Mouse (Mus musculus) heart, postnatal 0 days (tissue): ENCODE measurements around the gene Ubqln4. TPM values are rescaled to one million over a fixed set of nuclear protein-coding genes. Genes with fewer than 3 reads are reported as not detected.

ENCODE experiments used
- ATAC-seq: fragments of 200-750 bp; cut with Nextera tagmentation; 2 replicates; pipeline ENCODE4 v1.8.0; 2017; ENCODE audit warnings: low read depth, moderate number of reproducible peaks, moderate library complexity; ENCODE audit not compliant: insufficient read depth
- DNase-seq: peaks from one replicate; pipeline ENCODE4 v3.0.0-alpha.2; 2016; ENCODE audit warnings: low spot score
- H3K27ac ChIP-seq: fragments of 300-500 bp; sonication (generic); 2 replicates; pipeline ENCODE4 v1.5.1; 2014; ENCODE audit warnings: low read depth, mild to moderate bottlenecking
- H3K27me3 ChIP-seq: fragments of 300-500 bp; sonication (generic); 2 replicates; pipeline ENCODE4 v1.6.1; 2014; ENCODE audit warnings: low read length, mixed read lengths; ENCODE audit not compliant: control insufficient read depth, insufficient read depth
- H3K36me3 ChIP-seq: fragments of 300-500 bp; sonication (generic); replicated peaks from 2 replicates; pipeline ENCODE4 v1.6.1; 2014; ENCODE audit warnings: low read length, mixed read lengths; ENCODE audit not compliant: control insufficient read depth, insufficient read depth
- H3K4me1 ChIP-seq: fragments of 300-500 bp; sonication (generic); 2 replicates; pipeline ENCODE4 v1.6.1; 2014; ENCODE audit warnings: antibody characterized with exemption; ENCODE audit not compliant: control insufficient read depth, insufficient read depth
- H3K4me2 ChIP-seq: fragments of 300-500 bp; sonication (generic); 2 replicates; pipeline ENCODE4 v1.6.1; 2014; ENCODE audit warnings: low read depth, mild to moderate bottlenecking, low read length, moderate library complexity
- H3K4me3 ChIP-seq: fragments of 300-500 bp; sonication (generic); 2 replicates; pipeline ENCODE4 v1.5.1; 2014; ENCODE audit warnings: low read depth, low read length
- H3K9ac ChIP-seq: fragments of 300-500 bp; sonication (generic); replicated peaks from 2 replicates; pipeline ENCODE4 v1.6.1; 2014; ENCODE audit warnings: low read depth, low read length, mixed read lengths
- H3K9me3 ChIP-seq: fragments of 300-500 bp; sonication (generic); replicated peaks from 2 replicates; pipeline ENCODE4 v1.6.1; 2016; ENCODE audit warnings: low read length; ENCODE audit not compliant: control insufficient read depth
- CTCF ChIP-seq: IDR thresholded peaks from 2 replicates; pipeline ENCODE4 v1.5.1; 2016; ENCODE audit warnings: antibody characterized with exemption, control low read depth, low read depth
- EP300 ChIP-seq: IDR thresholded peaks from 2 replicates; pipeline ENCODE4 v1.6.1; 2016; ENCODE audit warnings: antibody characterized with exemption, low read depth
- WGBS: fragments of 180-500 bp; shearing (Covaris S2); extraction: QIAGEN DNeasy Blood & Tissue Kit; methylation state at CpG from one replicate; pipeline ENCODE4 v1.1.7; 2014; 5-methylcytosine and 5-hydroxymethylcytosine counted together
- polyA plus RNA-seq: library from polyadenylated mRNA; unstranded; fragments of >200 nt; fragmentation: Nextera tagmentation; extraction: Ambion mirVana; gene quantifications from 2 replicates; pipeline ENCODE4 v1.2.1, GENCODE M21; 2015
- total RNA-seq: library from RNA; depleted of rRNA; stranded (reverse); fragments of >200 nt; gene quantifications from 2 replicates; pipeline ENCODE4 v1.2.3, GENCODE M21; 2014; ENCODE audit warnings: low replicate concordance

The Ubqln4 gene
- total and polyA plus RNA-seq, 2 experiments from 2014 or later: 18.3 to 82.4 TPM

- Histone ChIP-seq H3K4me1 (peaks cover 20% of the 10 kb centered on the region), H3K4me2 (no peak overlapping the region), H3K9ac (no peak overlapping the region), H3K9me3 (no peaks in the 10 kb centered on the region), H3K36me3 (peaks cover 45% of the 10 kb centered on the region), H3K27me3 (no peaks in the 10 kb centered on the region), H3K27ac (no peak overlapping the region), H3K4me3 (no peak overlapping the region)
- no peak for DNase-seq
- WGBS: 86% methylated on average over 5 of the region's 5 CpGs
- ATAC-seq: no peak
- TF ChIP-seq EP300: no peak
- TF ChIP-seq CTCF: no peak
These were observed 1.6 kb downstream of the Ubqln4 start for GRCm38 (mm10) chr3:88555069-88555605.

GRCm38 (mm10) chr3:88555731-88556130 is 2.2 kb downstream of the Ubqln4 start:
- ATAC-seq: no peak
- Histone ChIP-seq H3K27me3 (no peaks in the 10 kb centered on the region), H3K4me3 (no peak overlapping the region), H3K36me3 (peaks cover 51% of the 10 kb centered on the region), H3K9ac (no peak overlapping the region), H3K4me2 (no peak overlapping the region), H3K4me1 (peaks cover 20% of the 10 kb centered on the region), H3K9me3 (no peaks in the 10 kb centered on the region), H3K27ac (no peak overlapping the region)
- DNase-seq: no peak
- WGBS: 98% methylated on average over 6 of the region's 6 CpGs
- TF ChIP-seq EP300 (no peak), CTCF (no peak)

- H3K36me3 ChIP-seq: peaks cover 57% of the 10 kb centered on the region
- 92% methylated on average over 8 of the region's 8 CpGs for WGBS
- H3K4me3 ChIP-seq: no peak overlapping the region
- ATAC-seq (no peak), DNase-seq (no peak)
- no peaks in the 10 kb centered on the region for H3K9me3 ChIP-seq
- H3K27me3 ChIP-seq: no peaks in the 10 kb centered on the region
- no peak overlapping the region for H3K9ac ChIP-seq
- H3K27ac ChIP-seq: no peak overlapping the region
- no peak overlapping the region for H3K4me2 ChIP-seq
- TF ChIP-seq CTCF (no peak), EP300 (no peak)
- peaks cover 15% of the 10 kb centered on the region for H3K4me1 ChIP-seq
These were observed 3.1 kb downstream of the Ubqln4 start for GRCm38 (mm10) chr3:88556616-88557015.

- WGBS: 95% methylated on average over 9 of the region's 9 CpGs
- ATAC-seq: no peak
- no peak for TF ChIP-seq CTCF
- Histone ChIP-seq H3K4me3 (no peak overlapping the region), H3K36me3 (peaks cover 86% of the 10 kb centered on the region), H3K4me2 (no peak overlapping the region), H3K4me1 (peaks cover 5% of the 10 kb centered on the region), H3K9me3 (no peaks in the 10 kb centered on the region), H3K27ac (no peak overlapping the region), H3K27me3 (no peaks in the 10 kb centered on the region), H3K9ac (no peak overlapping the region)
- DNase-seq: no peak
These were observed 6.0 kb downstream of the Ubqln4 start for GRCm38 (mm10) chr3:88559596-88559995.

- WGBS: 78% methylated on average over 4 of the region's 4 CpGs
These were observed 8.4 kb downstream of the Ubqln4 start for GRCm38 (mm10) chr3:88561989-88562388.

GRCm38 (mm10) chr3:88563442-88563841 is 9.9 kb downstream of the Ubqln4 start:
- TF ChIP-seq CTCF: no peak
- TF ChIP-seq EP300: no peak
- Histone ChIP-seq H3K27me3 (no peaks in the 10 kb centered on the region), H3K27ac (no peak overlapping the region), H3K4me1 (peaks cover 9% of the 10 kb centered on the region; the same call in 1 of the 2 replicates), H3K9me3 (no peaks in the 10 kb centered on the region), H3K4me3 (no peak overlapping the region), H3K4me2 (no peak overlapping the region), H3K9ac (no peak overlapping the region), H3K36me3 (peaks cover 95% of the 10 kb centered on the region)
- ATAC-seq (no peak), DNase-seq (no peak)
- WGBS: 74% methylated on average over 4 of the region's 4 CpGs

More at GRCm38 (mm10) chr3:88561989-88562388, 8.4 kb downstream of the Ubqln4 start:
- Histone ChIP-seq H3K9me3 (no peaks in the 10 kb centered on the region), H3K27me3 (no peaks in the 10 kb centered on the region), H3K4me3 (no peak overlapping the region), H3K27ac (no peak overlapping the region), H3K36me3 (peaks cover 96% of the 10 kb centered on the region), H3K9ac (no peak overlapping the region), H3K4me2 (no peak overlapping the region), H3K4me1 (peaks cover 9% of the 10 kb centered on the region; the same call in 1 of the 2 replicates)
- DNase-seq (no peak), ATAC-seq (no peak)
- TF ChIP-seq CTCF: no peak
- no peak for TF ChIP-seq EP300
